Mouse (Mus musculus): ENCODE measurements around the gene Olfr1392. TPM values are rescaled to one million over a fixed set of nuclear protein-coding genes. Genes with fewer than 3 reads are reported as not detected.
A peak's percentile ranks its signal among the peaks of the same experiment; 100 is the strongest.

The Olfr1392 gene
- polyA plus RNA-seq, 1 experiment from 2014 or later: not detected

DNA sequence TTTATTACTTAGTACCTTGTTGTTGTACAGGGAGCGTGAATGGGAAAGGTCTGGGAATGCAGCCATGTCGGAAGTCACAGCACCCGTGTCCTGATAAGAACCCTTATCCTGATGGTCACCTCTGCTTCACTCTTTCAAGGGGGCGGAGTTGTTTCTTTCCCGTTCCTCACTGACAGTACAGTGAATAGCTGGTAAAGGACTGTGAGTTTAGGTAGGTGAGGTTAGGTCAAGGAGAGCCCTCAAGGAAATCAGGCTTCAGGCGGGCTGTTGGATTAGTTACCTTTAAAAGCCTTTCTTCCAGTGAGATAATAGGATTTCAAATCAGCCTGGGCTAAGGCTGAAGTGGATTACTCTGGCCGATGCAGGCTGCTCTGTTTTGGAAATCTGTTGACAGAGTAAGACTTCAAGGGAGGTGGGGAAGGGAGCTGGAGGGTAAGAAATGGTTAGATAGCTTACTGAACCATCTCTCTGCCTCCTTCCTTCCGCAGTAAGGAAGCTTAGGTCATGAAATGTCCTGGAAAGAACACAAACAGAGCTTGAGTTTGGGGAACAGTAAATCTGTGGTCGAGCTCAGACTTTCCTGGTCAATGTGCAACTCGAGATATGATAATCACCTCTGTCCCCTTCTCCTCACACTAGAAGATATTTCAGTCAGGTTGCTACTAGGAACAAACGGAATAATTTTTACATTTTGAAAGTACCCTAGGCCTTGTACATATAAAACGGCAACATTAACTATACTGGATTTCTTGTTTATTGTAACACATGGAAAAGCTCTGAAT is 39.3 kb upstream of the Olfr1392 start:
- H3K27me3 ChIP-seq: no peaks in the 10 kb centered on the region
- 0 out of 2 replicates have a peak overlapping the region, but pooled peaks have one; percentile 16 for H3K9ac ChIP-seq
- H3K4me2 ChIP-seq: peak overlapping the region; percentile 70
- WGBS: 24% methylated on average over 12 of the region's 12 CpGs
- peaks cover 56% of the 10 kb centered on the region for H3K4me1 ChIP-seq (replicated peaks)
- no peaks in the 10 kb centered on the region for H3K36me3 ChIP-seq
- H3K27ac ChIP-seq: peak overlapping the region; percentile 96
- H3K4me3 ChIP-seq: peak overlapping the region; percentile 72
- no peaks in the 10 kb centered on the region for H3K9me3 ChIP-seq (replicated peaks)
- no peak for ATAC-seq (replicated peaks; ENCODE audit: insufficient number of reproducible peaks, insufficient read depth, low FRiP score, low read depth)

DNA sequence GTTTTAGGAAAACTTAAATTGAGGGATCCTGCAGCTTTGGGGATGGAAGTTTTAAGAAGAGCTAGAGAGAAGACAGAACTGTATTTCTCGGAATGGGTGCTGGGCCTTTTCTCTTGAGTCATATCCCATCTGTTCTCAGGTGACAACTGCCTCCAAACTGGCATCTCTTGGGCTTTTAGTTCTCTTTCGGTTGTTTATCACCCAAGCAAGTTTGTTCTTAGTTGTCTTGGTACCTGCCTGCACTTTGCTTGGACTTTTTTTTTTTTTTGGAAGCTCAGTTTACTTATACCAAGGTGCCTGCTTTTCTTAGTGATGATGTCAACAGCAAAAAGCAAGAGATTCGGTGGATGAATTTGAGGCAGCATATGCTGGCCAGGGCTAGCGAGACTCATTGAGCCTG is 38.6 kb upstream of the Olfr1392 start:
- peaks cover 62% of the 10 kb centered on the region for H3K4me1 ChIP-seq (replicated peaks)
- H3K9ac ChIP-seq: no peak overlapping the region
- H3K9me3 ChIP-seq (replicated peaks): no peaks in the 10 kb centered on the region
- peak overlapping the region; percentile 96 for H3K27ac ChIP-seq
- H3K4me3 ChIP-seq: no peak overlapping the region
- H3K27me3 ChIP-seq: no peaks in the 10 kb centered on the region
- no peak overlapping the region for H3K4me2 ChIP-seq
- no peaks in the 10 kb centered on the region for H3K36me3 ChIP-seq
- 76% methylated on average over 4 of the region's 4 CpGs for WGBS
- no peak for ATAC-seq (replicated peaks; ENCODE audit: insufficient number of reproducible peaks, insufficient read depth, low FRiP score, low read depth)

DNA sequence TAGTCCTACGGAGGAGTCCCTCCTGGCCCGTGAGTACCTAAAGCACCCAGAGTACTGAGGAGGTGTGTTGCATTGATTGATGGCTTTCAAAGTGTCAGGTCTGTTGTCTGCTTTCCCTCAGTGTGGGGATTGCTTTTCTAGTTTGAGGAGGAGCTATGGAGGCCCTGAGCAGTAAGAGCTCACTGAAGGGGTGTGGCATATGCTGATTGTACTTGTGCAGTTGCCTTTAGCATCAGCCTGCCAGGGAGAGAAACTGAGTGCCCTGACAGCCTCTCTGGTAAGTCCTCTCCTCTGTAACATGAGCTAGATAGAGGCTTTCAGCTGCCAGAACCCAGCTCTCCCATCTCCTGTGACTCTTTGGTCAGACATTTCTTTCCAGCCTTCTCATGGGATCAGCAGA is 37.8 kb upstream of the Olfr1392 start:
- WGBS: 45% methylated on average over 2 of the region's 2 CpGs
- no peak for ATAC-seq (replicated peaks; ENCODE audit: insufficient number of reproducible peaks, insufficient read depth, low FRiP score, low read depth)
- Histone ChIP-seq H3K4me2 (peak overlapping the region; percentile 11; the same call in 1 of the 2 replicates), H3K4me1 (replicated peaks) (peaks cover 69% of the 10 kb centered on the region), H3K36me3 (no peaks in the 10 kb centered on the region), H3K9me3 (replicated peaks) (no peaks in the 10 kb centered on the region), H3K27ac (peak overlapping the region; percentile 96; the same call in 1 of the 2 replicates), H3K27me3 (no peaks in the 10 kb centered on the region), H3K4me3 (no peak overlapping the region), H3K9ac (no peak overlapping the region; the same call in 1 of the 2 replicates)

DNA sequence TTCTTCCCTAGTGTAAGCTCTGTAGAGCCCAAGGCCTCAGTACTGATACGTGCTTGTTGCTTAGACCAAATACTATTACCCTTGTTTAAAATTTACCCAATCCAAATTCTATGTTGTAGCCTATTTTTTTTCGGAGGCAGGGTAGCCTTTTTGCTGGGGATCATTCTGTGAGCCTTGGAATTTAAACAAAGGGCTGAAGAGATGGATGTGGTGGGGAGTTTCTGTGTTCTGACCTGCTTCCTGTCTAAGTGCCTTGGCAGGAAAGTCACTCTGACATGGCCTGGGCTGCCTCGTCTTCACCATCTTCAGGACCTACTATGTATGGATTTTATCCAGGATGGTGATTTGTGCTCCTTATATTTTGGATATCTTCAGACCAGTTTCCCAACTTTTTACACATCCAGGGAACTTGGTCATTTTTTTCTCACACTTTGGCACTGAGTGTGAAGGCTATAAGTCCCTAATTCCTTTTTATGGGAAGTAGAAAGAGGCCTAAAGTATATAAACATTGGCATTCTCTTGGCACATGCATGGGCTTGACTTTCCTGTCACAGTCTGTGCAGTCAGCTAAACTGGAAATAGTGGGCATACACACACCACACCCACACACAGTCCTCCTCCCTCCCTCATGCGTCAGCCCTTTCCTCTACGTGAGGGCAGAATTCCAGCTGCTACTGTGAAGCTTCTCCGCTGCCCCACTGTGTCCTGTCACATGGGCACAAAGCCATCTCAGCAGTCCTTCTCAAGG is 36.7 kb upstream of the Olfr1392 start:
- Histone ChIP-seq H3K4me3 (no peak overlapping the region), H3K9ac (no peak overlapping the region), H3K9me3 (replicated peaks) (no peaks in the 10 kb centered on the region), H3K36me3 (peaks cover 3% of the 10 kb centered on the region; the same call in 1 of the 2 replicates), H3K4me2 (0 out of 2 replicates have a peak overlapping the region, but pooled peaks have one; percentile 73), H3K27me3 (no peaks in the 10 kb centered on the region), H3K27ac (peak overlapping the region; percentile 96), H3K4me1 (replicated peaks) (peaks cover 67% of the 10 kb centered on the region)
- WGBS: 49% methylated on average over 6 of the region's 6 CpGs
- no peak for ATAC-seq (replicated peaks; ENCODE audit: insufficient number of reproducible peaks, insufficient read depth, low FRiP score, low read depth)

DNA sequence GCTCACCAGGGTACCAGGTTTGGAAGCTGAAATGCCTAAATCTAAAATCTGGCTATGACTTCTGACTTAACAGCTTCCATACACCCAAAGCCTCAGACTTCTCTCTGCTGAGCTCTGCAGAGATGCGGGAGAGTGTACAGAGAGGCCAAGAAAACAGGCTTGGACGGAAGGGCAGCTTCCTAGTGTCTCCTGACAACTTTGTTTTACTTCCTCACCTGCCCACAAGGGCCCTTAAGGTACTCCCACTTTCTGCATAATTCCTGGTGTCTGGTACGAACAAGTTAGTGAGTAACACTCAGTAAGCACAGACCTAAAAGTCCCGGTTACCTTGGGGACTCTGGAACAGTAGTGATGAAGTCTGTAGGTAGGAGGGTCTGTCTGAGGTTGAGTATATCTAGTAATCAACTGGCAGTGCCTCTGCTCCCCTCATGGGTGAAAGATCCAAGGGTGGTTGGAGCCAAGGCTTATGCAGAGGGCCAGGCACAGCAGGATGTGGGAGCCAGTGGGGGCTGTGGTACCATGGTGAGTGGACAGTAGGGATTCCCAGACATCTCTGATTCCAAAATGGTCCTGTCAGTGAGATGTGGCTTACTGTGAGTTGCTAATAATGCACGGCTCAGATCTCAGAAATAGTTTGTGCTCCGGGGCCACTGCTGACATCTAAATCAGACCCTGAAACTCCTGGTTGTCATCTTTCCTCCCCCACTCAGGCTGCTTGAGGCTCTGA is 35.9 kb upstream of the Olfr1392 start:
- Histone ChIP-seq H3K4me2 (peak overlapping the region; percentile 73), H3K27me3 (no peaks in the 10 kb centered on the region), H3K27ac (peak overlapping the region; percentile 96), H3K9ac (peak overlapping the region; percentile 91; the same call in 1 of the 2 replicates), H3K4me3 (peak overlapping the region; percentile 79), H3K36me3 (peaks cover 8% of the 10 kb centered on the region; the same call in 1 of the 2 replicates), H3K4me1 (replicated peaks) (peaks cover 67% of the 10 kb centered on the region), H3K9me3 (replicated peaks) (no peaks in the 10 kb centered on the region)
- WGBS: 57% methylated on average over 6 of the region's 6 CpGs
- no peak for ATAC-seq (replicated peaks; ENCODE audit: insufficient number of reproducible peaks, insufficient read depth, low FRiP score, low read depth)

DNA sequence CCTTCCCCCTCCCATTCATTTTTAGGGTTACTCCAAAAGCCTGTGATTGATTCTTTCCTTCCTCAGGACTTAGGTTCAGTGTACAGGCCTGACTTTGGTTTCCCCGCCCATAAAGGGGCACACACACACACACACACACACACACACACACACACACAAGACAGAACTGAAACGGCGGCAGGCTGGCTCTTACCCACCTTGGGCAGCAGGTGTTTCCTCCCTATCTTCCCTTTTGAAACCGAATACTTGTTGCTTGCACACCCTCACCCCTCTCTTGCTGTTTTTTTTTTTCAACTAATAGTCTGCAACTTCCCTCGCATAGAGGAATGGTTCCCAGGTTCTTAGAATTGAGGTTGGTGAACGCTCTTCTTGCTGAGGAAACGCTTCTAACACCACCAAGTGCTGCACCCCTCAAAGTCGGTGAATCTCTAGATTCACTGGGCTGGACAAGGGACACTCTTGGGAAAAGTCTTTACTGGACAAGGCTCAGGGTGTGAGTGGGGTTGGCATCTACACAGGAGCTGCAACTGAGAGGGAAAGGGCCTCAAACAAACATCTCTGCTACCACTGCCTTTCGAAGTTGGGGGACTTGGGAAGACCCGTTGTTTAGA is 35.2 kb upstream of the Olfr1392 start:
- peak overlapping the region; percentile 73 for H3K4me2 ChIP-seq
- WGBS: 23% methylated on average over 10 of the region's 10 CpGs

DNA sequence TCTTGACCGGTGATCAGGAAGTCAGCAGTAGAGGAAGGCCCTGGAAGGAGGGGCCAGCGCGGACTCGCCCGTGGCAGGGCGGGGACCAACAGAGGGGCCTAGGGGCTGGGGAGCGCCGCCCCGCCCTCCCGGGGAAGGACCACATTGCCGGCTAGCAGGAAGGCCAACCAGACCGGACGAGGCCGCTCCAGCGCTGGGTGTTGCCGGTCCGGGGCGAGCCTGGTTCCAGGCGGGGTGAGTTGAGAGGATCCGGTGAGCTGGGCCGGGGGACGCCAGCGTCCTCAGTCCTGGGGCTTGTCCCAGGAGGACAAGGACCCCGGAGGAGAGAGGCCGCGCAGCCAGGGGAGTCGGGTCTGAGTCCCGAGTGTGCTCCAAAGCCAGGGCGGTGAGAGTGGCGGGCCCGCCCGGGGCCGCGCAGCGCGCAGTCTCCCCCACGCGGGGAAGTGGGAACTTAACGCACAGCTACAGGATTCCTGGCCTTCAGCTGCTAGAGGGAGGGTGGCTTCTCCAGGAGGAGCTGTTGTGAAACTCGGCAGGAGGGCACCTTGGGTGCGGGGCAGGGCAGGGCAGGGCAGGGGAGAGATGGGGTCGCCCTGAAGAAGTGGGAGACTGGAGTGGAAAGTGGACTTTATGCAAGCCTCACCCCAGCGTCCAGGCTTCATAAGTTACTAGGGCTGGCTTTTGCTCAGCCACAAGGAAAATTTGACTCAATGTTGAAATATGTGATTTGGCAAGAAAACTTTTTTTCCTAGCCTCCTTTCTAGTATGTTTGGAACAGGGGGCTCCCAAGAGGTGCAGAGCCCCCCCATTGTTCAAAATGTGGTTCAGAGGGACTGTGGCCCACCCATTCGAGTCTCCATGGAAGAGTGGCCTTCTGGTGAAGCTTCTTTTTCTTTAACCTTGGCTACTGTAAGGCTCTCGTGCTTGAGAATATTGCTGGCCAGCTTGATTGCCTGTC is 34.4 kb upstream of the Olfr1392 start:
- Histone ChIP-seq H3K27ac (peak overlapping the region; percentile 96), H3K4me1 (replicated peaks) (peaks cover 59% of the 10 kb centered on the region), H3K4me2 (peak overlapping the region; percentile 73), H3K4me3 (peak overlapping the region; percentile 79), H3K36me3 (peaks cover 12% of the 10 kb centered on the region; the same call in 1 of the 2 replicates), H3K9me3 (replicated peaks) (no peaks in the 10 kb centered on the region), H3K27me3 (no peaks in the 10 kb centered on the region), H3K9ac (peak overlapping the region; percentile 91)
- WGBS: 1% methylated on average over 42 of the region's 45 CpGs
- ATAC-seq (replicated peaks; ENCODE audit: insufficient number of reproducible peaks, insufficient read depth, low FRiP score, low read depth): peak; percentile 96

More for the DNA sequence above, 35.2 kb upstream of the Olfr1392 start:
- peak overlapping the region; percentile 96 for H3K27ac ChIP-seq
- H3K27me3 ChIP-seq: no peaks in the 10 kb centered on the region
- H3K9me3 ChIP-seq (replicated peaks): no peaks in the 10 kb centered on the region
- peaks cover 66% of the 10 kb centered on the region for H3K4me1 ChIP-seq (replicated peaks)
- H3K9ac ChIP-seq: peak overlapping the region; percentile 91
- H3K4me3 ChIP-seq: peak overlapping the region; percentile 79
- ATAC-seq (replicated peaks; ENCODE audit: insufficient number of reproducible peaks, insufficient read depth, low FRiP score, low read depth): no peak
- peaks cover 8% of the 10 kb centered on the region; the same call in 1 of the 2 replicates for H3K36me3 ChIP-seq

DNA sequence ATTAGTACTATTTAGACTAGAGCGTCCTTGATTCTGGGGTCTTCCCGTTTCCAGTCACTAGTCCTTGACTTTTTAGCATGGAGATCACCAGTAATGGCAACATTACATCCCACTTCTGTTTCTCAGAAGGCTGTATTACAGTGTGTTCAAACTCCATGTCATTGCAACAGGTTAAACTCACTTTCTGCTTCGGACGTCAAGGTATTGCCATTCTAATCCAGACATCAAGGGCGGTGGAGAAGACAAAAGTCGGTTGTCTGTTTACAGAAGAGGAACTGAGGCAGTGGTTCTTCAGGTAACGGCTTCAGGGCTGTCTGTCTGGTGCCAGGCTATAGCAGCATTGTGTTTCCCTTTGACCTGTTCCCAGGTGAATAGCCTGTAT is 33.7 kb upstream of the Olfr1392 start:
- H3K27ac ChIP-seq: peak overlapping the region; percentile 96
- peak overlapping the region; percentile 73 for H3K4me2 ChIP-seq
- no peak for ATAC-seq (replicated peaks; ENCODE audit: insufficient number of reproducible peaks, insufficient read depth, low FRiP score, low read depth)
- no peaks in the 10 kb centered on the region for H3K27me3 ChIP-seq
- H3K4me1 ChIP-seq (replicated peaks): peaks cover 53% of the 10 kb centered on the region
- H3K36me3 ChIP-seq: peaks cover 12% of the 10 kb centered on the region; the same call in 1 of the 2 replicates
- no peaks in the 10 kb centered on the region for H3K9me3 ChIP-seq (replicated peaks)
- WGBS: 61% methylated on average over 7 of the region's 7 CpGs
- peak overlapping the region; percentile 79 for H3K4me3 ChIP-seq
- H3K9ac ChIP-seq: peak overlapping the region; percentile 91

DNA sequence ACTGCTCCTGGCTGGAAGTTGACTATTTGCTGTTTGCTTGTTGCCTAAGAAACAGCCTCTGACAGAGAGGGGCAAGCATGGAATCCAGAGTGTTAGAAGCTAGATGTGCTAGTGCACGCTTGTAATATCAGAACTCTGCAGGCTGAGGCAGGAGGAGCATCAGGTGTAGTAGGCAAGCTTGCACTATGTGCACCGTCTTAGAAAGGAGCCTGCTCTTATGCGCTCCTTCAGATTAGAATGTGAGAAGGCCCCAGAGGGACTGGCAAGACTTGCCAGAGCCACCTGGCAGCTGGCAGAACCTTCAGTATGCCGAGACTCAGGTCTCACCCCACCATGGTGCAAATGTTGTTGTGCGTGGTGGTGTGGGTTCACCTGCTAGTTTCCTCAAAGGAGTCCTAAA is 33.0 kb upstream of the Olfr1392 start:
- Histone ChIP-seq H3K4me1 (replicated peaks) (peaks cover 51% of the 10 kb centered on the region), H3K9me3 (replicated peaks) (no peaks in the 10 kb centered on the region), H3K9ac (no peak overlapping the region), H3K27ac (no peak overlapping the region), H3K4me2 (peak overlapping the region; percentile 73), H3K36me3 (peaks cover 15% of the 10 kb centered on the region; the same call in 1 of the 2 replicates), H3K27me3 (no peaks in the 10 kb centered on the region), H3K4me3 (peak overlapping the region; percentile 79)
- no peak for ATAC-seq (replicated peaks; ENCODE audit: insufficient number of reproducible peaks, insufficient read depth, low FRiP score, low read depth)
- WGBS: 75% methylated on average over 5 of the region's 5 CpGs

DNA sequence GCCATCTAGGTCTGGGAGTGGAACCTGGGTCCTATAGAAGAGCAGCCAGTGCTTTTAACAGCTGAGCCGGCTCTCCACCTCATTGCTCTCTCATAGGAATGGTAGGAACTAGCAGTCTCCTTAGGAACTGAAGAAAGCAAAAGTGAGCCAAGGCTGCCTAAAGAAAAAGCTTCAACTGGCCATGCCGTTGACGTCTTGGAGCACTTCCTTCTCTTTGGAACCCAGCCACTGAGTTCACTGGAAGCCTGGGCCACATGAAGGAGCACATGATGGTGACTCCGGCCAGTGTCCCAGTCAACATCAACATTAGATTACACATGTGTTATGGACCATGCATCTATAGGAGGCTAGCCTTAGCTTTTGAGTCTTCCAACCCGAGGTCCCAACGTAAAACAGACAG is 32.0 kb upstream of the Olfr1392 start:
- WGBS: 79% methylated on average over 6 of the region's 6 CpGs
- ATAC-seq (replicated peaks; ENCODE audit: insufficient number of reproducible peaks, insufficient read depth, low FRiP score, low read depth): no peak
- no peaks in the 10 kb centered on the region for H3K27me3 ChIP-seq

More for the DNA sequence above, 32.0 kb upstream of the Olfr1392 start:
- Histone ChIP-seq H3K36me3 (peaks cover 15% of the 10 kb centered on the region; the same call in 1 of the 2 replicates), H3K27ac (no peak overlapping the region), H3K4me2 (0 out of 2 replicates have a peak overlapping the region, but pooled peaks have one; percentile 9), H3K9ac (no peak overlapping the region), H3K9me3 (replicated peaks) (no peaks in the 10 kb centered on the region), H3K4me1 (replicated peaks) (peaks cover 42% of the 10 kb centered on the region), H3K4me3 (peak overlapping the region; percentile 0; the same call in 1 of the 2 replicates)
